Mouse (Mus musculus): ENCODE results near the gene Mtap.

Mtap gene

DNA sequence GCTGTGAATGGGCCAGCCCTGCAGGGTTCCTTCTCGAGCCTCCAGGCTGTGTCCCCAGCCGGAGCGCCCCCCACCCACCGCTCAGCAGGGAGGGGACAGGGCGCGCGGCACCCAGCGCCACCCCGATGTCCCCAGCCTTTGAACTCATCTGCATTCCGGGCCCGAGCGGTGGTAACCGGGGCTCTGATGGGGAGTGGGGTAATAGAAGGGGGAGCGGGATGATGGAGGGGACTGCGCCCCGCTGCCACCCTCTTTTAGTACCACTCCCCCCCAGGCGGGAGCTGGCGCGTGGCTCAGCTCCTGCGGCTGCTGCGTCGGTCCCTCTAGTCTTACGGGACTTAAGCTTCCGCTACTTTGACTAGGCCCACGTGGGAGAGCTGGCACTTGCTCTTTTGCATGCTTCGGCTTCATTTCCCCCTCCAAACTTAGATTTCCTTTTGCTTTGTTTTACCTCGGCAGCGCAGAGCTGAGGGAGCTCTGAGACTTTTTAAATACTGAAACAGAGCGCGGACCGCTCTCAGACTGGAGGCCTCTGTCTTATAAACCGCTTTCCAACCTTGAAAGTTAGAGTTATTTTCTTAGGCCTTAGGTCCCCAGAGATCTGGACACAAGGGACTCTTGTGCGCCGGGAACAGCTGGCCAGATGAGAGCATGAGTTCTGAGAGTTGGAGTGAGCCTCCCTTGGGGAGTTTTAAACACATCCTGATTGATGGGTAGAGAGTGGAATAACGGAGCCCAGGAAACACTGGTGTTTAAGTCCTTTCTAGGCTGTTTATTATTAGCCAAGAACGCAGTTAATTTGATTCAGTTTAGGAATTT, 829 bp downstream of the Mtap start:
- peak; percentile 63 to 70 for DNase-seq (ENCODE audit: low spot score in 2 of 2)

DNA sequence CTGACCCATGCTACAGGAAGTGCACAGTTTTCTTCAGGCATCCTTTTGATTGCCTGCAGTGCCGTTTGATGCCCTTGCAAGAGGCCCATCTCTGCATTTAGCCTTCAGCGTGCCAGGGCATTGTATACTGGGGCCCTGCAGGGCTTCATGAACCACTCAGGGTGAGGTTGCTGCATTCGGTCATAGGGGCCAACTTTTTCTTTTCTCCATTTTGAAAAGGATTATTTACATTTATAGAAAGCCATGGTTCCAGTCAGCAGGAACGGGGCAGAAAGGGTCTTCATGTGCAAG, 1.4 kb downstream of the Mtap start:
- DNase-seq (ENCODE audit: low spot score in 2 of 2) = no peak

DNA sequence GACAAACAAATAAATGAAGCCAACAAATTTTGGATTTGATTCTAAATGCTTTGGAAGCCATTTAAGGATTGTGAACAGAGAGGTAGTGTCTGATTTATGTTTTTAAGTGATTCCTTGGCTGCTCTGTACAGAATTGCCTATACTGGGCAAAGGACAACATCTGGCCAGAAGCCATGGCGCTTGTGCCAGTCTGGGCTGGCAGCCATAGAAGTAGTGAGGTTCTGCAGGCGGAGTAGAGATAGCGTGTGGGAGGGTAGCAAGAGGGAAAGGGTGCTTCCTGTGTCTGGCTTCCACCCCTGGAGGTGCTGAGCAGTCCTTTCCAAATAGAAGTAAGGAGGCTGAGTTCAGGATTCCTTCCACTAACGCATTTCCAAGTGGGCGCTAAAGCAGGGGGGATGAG, 3.9 kb downstream of the Mtap start:
- DNase-seq (ENCODE audit: low spot score in 2 of 2) = peak; percentile 48 to 80

DNA sequence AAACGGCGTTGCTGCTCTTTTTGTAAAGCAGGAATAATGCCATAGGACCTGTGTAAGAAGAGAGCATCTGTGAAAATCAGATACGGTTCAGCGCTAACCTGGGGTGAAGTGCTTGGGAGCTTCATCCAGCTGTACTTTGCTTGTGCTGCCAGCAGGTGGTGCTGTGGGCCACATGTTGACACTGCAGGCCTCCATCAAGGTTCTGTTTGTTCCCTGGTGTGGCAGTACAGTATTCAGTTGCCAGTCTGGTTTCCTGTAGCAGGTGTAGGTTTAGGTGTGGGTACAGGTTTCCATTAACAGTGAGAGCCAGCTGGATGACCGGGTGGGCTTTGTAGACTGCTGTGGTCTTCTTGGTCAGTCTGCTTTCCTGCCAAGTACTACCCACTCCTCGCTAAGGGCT, 8.5 kb downstream of the Mtap start:
- DNase-seq (ENCODE audit: low spot score in 2 of 2) = peak; percentile 63 to 65

DNA sequence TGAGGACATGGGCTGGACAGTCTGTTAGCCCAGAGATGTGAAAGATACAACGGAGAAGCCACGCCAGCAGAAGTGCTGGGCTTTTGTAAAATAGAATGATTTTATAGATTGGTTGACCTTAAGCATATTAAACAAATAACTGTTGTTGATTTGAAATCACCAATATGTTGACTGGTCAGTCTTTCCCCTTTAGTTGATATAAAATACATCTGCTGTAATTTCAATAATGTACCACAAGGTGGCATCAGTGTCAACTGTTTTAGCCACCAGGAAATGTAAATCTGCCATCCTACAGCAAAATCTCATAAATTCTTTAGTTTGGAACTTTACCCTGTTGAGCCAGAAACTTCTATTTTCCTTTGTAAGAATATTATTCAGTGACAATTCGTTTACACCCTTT, 9.4 kb downstream of the Mtap start:
- no peak for DNase-seq (ENCODE audit: low spot score in 2 of 2)

DNA sequence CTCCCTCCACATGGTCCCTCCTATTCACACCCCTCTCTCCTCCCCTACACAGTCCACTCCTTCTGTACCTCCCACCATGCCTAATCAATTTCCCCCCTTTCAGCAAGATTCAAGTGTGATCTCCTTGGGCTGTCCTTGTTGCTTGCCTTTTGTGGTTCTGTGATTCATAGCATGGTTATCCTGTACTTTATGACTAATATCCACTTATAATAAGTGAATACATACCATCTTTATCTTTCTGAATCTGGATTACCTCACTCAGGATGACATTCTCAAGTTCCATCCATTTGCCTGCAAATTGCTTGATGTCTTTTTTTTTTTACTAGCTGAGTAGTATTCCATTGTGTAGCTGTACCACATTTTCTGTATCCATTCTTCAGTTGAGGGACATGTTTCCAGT, 12.3 kb downstream of the Mtap start:
- no peak for DNase-seq (ENCODE audit: low spot score in 2 of 2)

DNA sequence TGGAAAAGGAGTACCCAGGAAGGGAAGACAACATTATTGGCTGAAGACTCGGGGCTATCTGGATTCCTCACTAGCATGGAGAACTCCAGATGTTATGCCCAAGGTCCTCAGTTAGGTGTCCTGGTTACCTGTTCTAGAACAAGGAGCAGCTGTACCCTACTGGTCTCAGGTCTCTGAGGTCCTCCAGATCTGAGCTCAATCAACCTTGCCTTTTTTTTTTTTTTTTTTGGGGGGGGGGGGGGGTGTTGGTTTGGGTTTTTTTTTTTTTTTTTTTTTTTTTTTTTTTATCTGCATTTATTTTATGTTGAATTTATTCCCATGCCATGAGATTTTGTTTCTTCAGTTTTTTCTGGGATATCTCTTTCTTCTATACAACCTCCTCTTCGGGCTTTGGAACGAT, 24.5 kb downstream of the Mtap start:
- DNase-seq (ENCODE audit: low spot score in 2 of 2) = no peak

DNA sequence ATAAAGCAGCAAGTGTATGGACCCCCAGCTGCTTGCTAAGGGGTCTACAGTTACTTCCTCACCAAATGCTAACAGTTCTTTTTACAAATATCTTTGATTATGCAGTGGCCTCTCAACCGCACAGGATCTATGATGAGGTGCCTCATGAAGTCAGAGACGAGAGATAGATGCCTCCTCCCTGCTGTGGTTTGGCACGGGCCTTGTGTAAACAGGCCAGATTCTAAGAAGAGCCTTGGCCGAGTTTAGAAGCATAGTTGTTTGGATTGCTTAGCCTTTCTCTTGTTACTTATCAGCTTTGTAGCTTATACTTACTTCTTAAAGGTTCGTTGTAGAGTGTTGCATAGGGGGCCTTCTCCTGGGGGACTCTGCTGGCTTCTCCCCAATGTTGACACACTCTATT, 25.6 kb downstream of the Mtap start:
- no peak for DNase-seq (ENCODE audit: low spot score in 2 of 2)

DNA sequence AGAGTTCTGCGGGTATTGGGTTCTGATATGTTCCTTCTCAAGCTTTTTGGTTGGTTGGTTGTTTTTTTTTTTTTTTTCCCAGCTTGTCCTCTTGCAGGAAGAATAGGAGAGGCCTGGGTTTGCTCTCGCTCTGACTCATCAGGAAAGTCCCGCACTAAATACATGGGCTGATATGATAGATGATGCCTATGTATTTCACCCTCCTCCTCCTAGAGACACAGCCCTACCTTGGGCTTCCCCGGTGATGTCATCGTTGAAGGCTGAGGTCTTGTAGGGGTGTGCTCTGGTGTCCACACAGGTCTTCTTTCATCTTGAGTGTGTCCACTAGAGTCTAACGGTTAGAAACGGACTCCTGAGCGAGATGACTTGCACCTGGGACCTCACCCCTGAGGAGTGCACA, 26.7 kb downstream of the Mtap start:
- DNase-seq (ENCODE audit: low spot score in 2 of 2) = no peak

DNA sequence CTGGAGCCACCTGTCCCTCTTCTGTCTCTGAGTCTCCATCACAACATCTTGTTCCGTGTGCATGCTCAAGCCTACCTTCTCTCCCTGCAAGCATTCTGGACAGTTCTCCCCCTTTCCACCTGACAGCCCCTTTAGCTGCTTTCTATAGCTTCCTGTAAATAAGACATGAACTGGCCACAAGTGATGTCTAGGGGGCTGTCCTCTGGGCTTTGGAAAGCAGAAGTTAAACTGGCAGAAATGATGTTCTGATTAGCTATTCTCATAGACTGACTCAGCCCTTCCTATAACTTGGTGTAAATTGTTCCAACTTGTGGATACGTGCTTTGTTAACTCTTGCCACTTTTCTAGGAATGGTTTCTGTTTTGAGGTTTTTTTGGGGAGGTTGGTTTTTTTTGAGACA, 27.8 kb downstream of the Mtap start:
- no peak for DNase-seq (ENCODE audit: low spot score in 2 of 2)

DNA sequence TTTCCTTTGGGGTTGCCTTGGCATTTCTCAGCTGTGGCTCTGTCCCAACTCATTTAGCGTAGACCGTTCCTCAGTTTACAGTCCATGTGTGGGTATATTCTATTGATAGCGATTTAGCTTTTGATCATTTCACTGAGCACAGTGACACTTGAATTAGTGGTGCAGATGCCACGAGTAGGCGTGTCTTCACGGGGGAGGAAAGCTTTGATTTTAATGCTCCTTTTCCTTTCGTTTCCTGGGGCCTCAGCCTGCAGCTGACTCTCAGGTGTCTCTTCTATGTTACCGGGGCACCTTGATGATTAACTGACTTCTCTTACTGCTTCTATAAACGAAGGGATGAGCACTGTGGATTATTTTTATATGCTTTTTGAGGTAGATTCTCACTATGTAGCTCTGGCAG, 32.0 kb downstream of the Mtap start:
- DNase-seq (ENCODE audit: low spot score in 2 of 2) = no peak

DNA sequence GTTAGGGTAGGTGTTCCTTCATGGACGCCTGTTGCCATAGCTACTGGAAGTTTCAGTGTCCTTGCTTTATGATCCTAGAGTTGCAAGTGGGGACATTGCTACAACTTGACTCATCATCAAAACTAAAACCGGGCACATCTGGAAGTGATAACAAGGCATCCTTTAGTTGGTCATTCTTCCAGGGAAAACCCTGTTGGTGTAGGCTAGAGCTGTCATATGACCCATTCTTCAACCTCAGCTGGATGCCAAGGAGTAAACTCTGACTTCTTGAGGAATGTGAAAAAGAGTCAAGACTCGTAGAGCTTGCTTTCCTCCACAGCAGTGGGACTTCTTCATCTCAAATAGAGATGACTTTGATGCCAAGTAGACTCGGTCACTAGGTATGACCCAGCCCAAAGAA, 32.8 kb downstream of the Mtap start:
- DNase-seq (ENCODE audit: low spot score in 2 of 2) = no peak

DNA sequence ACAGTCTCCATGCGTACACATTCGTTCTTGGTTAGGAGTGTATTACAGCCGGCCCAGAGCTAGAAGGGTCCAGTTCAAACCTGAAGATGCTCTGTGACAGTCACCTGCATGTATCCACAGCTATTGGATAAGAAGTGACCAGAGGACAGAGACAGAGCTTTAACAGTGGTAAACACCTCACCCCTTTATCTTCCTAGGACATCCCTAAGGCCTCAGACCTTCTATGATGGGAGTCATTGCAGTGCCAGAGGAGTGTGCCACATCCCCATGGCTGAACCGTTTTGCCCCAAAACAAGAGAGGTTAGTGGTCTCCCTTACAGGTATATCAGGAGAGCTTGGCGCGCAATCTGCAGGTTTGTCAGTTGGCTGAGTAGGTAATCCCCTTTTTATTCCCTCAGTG, 34.0 kb downstream of the Mtap start:
- DNase-seq (ENCODE audit: low spot score in 2 of 2) = no peak

DNA sequence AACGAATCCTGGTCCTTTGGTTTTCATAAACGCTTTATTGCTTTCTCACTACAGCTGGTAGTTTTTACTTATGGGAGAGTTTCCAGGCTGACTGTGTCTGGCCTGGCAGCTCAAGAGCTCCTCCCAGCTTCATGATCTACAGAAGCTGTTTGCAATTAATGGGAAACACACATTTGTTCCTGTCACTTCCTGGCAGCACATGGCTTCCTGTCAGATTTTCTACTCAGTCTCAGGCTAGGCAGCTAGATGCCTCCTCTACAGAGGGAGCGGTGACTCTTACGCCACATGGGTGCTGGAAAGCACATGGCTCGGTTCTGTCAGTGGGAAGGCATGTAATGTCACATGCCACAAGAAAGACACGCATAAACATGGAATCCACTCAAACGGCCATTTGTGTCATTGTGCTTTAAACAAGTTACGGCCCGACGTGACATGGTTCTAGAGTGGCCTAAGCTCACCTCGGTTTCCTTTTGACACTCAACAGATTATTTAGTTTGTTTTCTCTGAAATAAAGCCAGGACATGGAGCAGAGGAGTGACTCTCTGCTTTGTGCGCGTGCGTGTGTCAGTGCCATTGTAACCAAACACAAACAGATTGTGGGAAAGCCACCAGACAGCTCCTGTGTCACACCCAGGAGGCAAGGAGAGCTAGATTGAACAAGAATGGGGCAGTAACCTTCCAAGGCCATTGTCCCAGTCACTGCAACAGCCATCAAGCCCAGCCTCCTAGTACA, 36.1 kb downstream of the Mtap start:
- DNase-seq (ENCODE audit: low spot score in 2 of 2) = peak; percentile 60 to 78

DNA sequence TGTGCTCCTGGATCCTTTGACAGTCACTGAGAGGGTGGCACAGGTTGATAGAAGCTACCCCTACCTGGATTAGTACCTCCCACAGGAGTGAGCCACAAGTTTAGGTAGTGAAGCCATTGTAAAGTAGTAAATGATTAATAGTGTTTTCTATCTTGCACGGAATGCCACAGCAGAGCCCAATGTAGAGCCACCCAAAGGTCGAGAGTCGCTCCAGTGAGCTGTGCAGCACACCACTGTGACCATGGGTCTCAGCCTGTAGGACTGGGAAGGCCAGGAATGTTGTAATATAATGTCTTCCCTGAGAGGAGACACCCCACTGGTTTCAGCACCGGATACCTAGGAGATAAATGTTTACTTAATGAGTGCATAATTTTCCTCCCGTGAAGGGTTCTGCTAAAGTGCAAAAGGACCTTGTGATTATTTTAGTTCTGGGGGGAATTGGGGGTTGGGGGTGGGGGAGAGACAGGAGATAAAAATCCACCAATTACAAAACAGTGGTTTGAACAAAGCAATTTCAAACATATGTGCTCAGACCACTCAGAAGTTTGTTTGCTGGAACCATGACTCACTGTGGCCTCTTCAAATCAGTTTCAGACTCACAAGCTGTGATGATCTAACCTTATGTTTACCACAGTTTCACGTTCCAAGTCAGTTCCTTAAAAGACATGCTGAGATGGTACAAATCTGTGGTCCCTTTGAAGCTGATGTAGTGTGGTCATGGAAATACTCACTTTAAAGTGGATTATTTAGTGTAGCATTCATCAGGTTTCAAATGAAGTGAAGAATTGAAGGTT, 40.8 kb downstream of the Mtap start:
- no peak for DNase-seq (ENCODE audit: low spot score in 2 of 2)

DNA sequence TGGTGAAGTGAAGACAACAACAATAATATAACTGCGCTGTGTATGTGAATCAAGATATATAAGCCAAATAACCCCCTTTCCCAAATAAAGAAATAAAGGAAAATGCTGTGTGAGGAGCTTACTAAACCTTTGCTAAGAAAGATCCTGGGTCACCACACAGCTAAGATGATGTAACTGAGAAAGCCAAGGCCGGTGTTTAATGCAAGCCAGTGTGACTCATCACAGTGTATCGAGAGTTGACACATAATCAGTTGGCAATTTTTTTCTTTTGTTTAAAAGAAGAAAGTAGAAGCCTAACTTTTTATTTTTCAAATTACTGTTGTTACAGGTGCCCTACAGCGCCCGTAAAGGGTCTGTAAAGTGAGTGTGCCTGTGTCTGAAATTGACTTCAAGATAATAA, 43.2 kb downstream of the Mtap start:
- no peak for DNase-seq (ENCODE audit: low spot score in 2 of 2)

DNA sequence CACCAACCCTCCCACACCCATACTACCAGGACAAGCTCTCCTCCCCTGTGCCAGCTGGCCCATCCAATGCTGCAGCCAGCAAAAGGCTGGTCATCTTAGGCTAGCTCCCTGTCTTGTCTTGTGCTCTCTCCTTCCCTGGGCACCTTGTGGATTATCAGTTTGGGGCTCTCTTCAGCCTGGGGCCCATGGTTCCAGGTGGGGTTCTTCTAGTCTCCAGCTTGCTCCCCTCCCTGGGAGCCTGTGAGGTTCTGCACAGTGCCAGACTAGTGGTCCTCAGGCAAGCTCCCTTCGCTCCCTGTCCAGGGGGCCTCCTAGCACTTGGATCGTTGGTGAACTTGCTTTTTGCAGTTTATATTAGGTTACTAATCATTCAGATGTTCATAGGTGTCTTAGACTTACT, 44.7 kb downstream of the Mtap start:
- no peak for DNase-seq (ENCODE audit: low spot score in 2 of 2)

DNA sequence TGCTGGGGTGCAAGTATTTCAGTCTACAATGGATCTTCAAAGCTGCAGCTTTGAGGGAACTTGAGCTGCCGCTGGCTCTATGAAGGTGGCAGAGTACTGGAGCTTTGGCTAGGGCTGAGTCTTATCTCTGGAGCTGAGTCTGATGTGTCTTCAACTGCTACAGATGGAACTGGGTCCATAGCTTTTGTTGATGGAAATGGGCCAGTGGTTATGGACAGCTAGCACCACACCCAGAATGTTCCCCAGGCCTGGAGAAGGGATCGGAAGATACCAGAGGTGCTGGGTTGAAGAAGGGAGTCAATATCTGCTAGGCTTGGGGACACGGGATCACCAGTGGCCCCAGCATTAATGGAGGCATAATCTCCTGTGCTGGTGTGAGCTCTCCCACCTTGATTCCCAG, 45.6 kb downstream of the Mtap start:
- no peak for DNase-seq (ENCODE audit: low spot score in 2 of 2)

DNA sequence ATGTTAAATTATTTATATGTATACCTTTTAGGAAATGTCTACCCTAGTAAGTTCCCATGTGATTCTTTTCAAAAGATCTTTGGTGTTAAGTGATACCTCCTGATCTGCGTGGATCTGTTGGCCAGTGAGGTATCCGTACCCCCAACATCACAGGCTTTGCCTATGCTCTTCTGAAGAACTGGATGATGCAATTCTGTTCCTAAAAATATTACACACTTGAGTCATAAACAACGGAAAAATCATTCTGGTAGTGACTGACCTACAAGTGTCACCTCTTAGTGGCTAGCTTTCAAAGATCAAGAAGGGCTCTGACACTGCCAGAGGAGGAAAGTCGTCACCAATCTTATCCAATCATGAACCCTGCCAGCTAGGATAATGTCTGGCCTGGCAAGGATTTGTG, 58.6 kb downstream of the Mtap start:
- DNase-seq (ENCODE audit: low spot score in 2 of 2) = no peak

DNA sequence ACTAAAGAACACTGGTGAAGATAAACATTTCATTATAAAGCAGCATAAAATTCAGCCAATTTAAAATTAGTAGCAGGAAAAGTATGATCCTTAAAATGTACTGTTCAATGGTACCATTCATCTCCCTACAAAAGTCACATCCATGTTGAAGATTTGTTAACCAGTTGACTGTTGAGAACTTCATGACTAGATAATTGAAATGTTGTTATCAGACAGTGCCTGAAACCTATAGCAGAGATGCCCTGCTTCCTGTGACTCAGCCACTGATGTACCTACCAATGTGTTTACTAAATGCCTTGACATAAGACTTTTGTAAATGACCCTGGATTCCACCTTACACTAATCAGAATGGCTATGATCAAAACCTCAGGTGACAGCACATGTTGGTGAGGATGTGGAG, 60.2 kb downstream of the Mtap start:
- no peak for DNase-seq (ENCODE audit: low spot score in 2 of 2)

DNA sequence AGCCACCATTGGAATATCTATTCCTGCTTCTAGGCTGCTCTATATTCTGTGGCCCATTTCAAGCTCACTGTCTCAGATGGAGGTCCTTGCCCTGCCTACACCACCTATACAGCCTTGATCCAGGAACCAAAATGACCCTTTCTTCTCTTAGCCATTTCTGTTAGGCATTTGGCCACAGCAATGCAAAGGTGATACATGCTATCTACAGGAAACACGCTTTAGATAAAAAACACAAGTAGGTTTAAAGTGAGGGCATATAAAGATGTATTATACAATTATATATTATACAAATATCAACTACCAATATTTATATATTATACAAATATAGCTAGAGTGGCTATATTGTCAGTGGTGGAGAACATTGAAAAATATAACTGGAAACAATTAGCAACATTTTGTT, 63.9 kb downstream of the Mtap start:
- no peak for DNase-seq (ENCODE audit: low spot score in 2 of 2)

DNA sequence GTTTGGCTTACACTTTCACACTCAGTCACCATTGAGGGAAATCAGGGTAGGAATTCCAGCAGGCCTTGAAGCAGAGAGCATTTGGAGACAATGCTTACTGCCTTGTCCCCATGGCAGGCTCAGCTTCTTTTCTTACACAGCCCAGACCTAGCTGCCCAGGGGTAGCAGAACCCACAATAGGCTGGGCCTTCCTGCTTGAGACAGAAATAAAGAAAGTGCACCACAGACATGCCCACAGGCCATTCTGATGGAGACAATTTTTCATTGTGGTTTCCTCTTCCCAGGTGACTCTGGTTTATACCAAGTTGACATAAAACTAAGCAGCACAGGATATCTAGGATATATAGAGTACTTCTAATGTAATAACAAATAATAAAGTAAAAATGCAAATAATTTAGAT, 72.4 kb downstream of the Mtap start:
- no peak for DNase-seq (ENCODE audit: low spot score in 2 of 2)

DNA sequence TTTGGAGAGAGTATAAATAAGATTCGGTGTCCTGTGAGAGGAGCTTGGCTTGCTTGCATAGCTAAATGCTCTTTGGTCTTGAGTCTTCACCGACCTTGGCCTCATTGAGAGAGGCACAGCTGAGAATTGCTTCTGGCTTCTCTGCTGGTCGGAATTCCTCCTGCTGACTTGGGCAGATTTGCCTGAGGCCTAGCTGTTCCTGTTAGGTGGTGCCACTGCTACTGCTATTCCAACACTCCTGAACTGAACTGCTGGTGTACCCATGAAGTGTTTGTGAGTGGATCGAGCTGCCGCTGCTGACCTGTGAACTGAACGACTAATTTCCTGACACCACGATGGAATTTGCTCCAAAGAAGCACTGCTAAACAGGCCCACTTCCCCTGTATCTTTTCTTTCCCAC, 73.4 kb downstream of the Mtap start:
- no peak for DNase-seq (ENCODE audit: low spot score in 2 of 2)

Measured in heart, adult 9 months (tissue).